Mouse (Mus musculus) monocyte, adult 5-6 weeks (primary cell): ENCODE data around the gene Usp30. TPM values are rescaled to one million over a fixed set of nuclear protein-coding genes. Genes with fewer than 3 reads are reported as not detected.

ENCODE experiments used
- ATAC-seq: fragments of 153-309, 156-312 bp; replicated peaks from 2 replicates; pipeline ENCODE4 v1.8.0; 2017; ENCODE audit warnings: mild to moderate bottlenecking; ENCODE audit not compliant: low TSS enrichment, insufficient number of reproducible peaks, severe bottlenecking, poor library complexity, low FRiP score
- total RNA-seq: library from RNA; stranded (forward); fragments of 200-1000, 200-491, 200-594 nt; gene quantifications from 3 replicates; pipeline ENCODE4 v1.2.3, GENCODE M21; 2017

Gene Usp30
- 3.3 to 14.0 TPM (median 11.0 TPM) in 3 replicates for total RNA-seq

- ATAC-seq = no peak
These were observed at the start of gene Usp30 for GRCm38 (mm10) chr5:114065161-114065560. Usp30 (plus strand) TSS chr5:114065461.

- ATAC-seq = no peak
These were observed 40.9 kb upstream of the Usp30 start for GRCm38 (mm10) chr5:114024390-114024789.

GRCm38 (mm10) chr5:114024885-114025284 lies 40.4 kb upstream of the Usp30 start:
- ATAC-seq = no peak

- no peak for ATAC-seq
These were observed 37.9 kb upstream of the Usp30 start for GRCm38 (mm10) chr5:114027217-114027944.

GRCm38 (mm10) chr5:114028111-114028510 lies 37.1 kb upstream of the Usp30 start:
- no peak for ATAC-seq

GRCm38 (mm10) chr5:114030652-114031051 lies 34.6 kb upstream of the Usp30 start:
- ATAC-seq = no peak

- no peak for ATAC-seq
These were observed 33.0 kb upstream of the Usp30 start for GRCm38 (mm10) chr5:114032161-114032763.

- no peak for ATAC-seq
These were observed 30.9 kb upstream of the Usp30 start for GRCm38 (mm10) chr5:114034393-114034792.

- ATAC-seq = no peak
These were observed 30.1 kb upstream of the Usp30 start for GRCm38 (mm10) chr5:114035111-114035510.

- ATAC-seq = no peak
These were observed 24.8 kb upstream of the Usp30 start for GRCm38 (mm10) chr5:114040508-114040907.

- ATAC-seq = no peak
These were observed 24.4 kb upstream of the Usp30 start for GRCm38 (mm10) chr5:114040911-114041310.

GRCm38 (mm10) chr5:114041327-114041930 lies 23.8 kb upstream of the Usp30 start:
- ATAC-seq = peak; percentile 68

GRCm38 (mm10) chr5:114043800-114044199 lies 21.5 kb upstream of the Usp30 start:
- ATAC-seq = no peak

- no peak for ATAC-seq
These were observed 20.1 kb upstream of the Usp30 start for GRCm38 (mm10) chr5:114045134-114045533.

- ATAC-seq = no peak
These were observed 19.1 kb upstream of the Usp30 start for GRCm38 (mm10) chr5:114046151-114046550.

- no peak for ATAC-seq
These were observed 18.7 kb upstream of the Usp30 start for GRCm38 (mm10) chr5:114046604-114047003.

- no peak for ATAC-seq
These were observed 18.1 kb upstream of the Usp30 start for GRCm38 (mm10) chr5:114047182-114047581.

- no peak for ATAC-seq
These were observed 16.4 kb upstream of the Usp30 start for GRCm38 (mm10) chr5:114048731-114049308.

GRCm38 (mm10) chr5:114052246-114052761 lies 13.0 kb upstream of the Usp30 start:
- ATAC-seq = peak; percentile 62; the same call in 1 of the 2 replicates
